Mouse (Mus musculus) lung, embryonic 14.5 days (tissue): ENCODE measurements around the gene Olfm2. TPM values are rescaled to one million over a fixed set of nuclear protein-coding genes. Genes with fewer than 3 reads are reported as not detected.

Experiments used
- ATAC-seq: fragments of 200-750 bp; cut with Nextera tagmentation; 2 replicates; pipeline ENCODE4 v1.8.0; 2017; ENCODE audit warnings: mild to moderate bottlenecking, moderate TSS enrichment, moderate library complexity; ENCODE audit not compliant: insufficient read depth
- DNase-seq: peaks from one replicate; pipeline ENCODE4 v3.0.0-alpha.2; 2015
- H3K27ac ChIP-seq: fragments of 300-500 bp; sonication (generic); 2 replicates; pipeline ENCODE4 v1.5.1; 2014; ENCODE audit warnings: low read depth, mild to moderate bottlenecking, moderate library complexity
- H3K27me3 ChIP-seq: fragments of 300-500 bp; sonication (generic); 2 replicates; pipeline ENCODE4 v1.6.1; 2014; ENCODE audit warnings: low read length, control low read depth; ENCODE audit not compliant: insufficient read depth
- H3K36me3 ChIP-seq: fragments of 300-500 bp; sonication (generic); 2 replicates; pipeline ENCODE4 v1.6.1; 2014; ENCODE audit warnings: control low read depth; ENCODE audit not compliant: insufficient read depth
- H3K4me1 ChIP-seq: fragments of 300-500 bp; sonication (generic); 2 replicates; pipeline ENCODE4 v1.6.1; 2014; ENCODE audit warnings: antibody characterized with exemption, control low read depth; ENCODE audit not compliant: insufficient read depth
- H3K4me2 ChIP-seq: fragments of 300-500 bp; sonication (generic); 2 replicates; pipeline ENCODE4 v1.6.1; 2014; ENCODE audit warnings: mild to moderate bottlenecking
- H3K4me3 ChIP-seq: fragments of 300-500 bp; sonication (generic); 2 replicates; pipeline ENCODE4 v1.5.1; 2014; ENCODE audit warnings: low read depth, low read length
- H3K9ac ChIP-seq: fragments of 300-500 bp; sonication (generic); 2 replicates; pipeline ENCODE4 v1.6.1; 2014
- H3K9me3 ChIP-seq: fragments of 300-500 bp; sonication (generic); 2 replicates; pipeline ENCODE4 v1.6.1; 2016; ENCODE audit warnings: low read depth, low read length, control low read depth
- CTCF ChIP-seq: IDR thresholded peaks from 2 replicates; pipeline ENCODE4 v1.5.1; 2016; ENCODE audit warnings: antibody characterized with exemption, low read depth
- WGBS: fragments of 180-500 bp; shearing (Covaris S2); extraction: QIAGEN DNeasy Blood & Tissue Kit; methylation state at CpG from one replicate; pipeline ENCODE4 v1.1.7; 2014; 5-methylcytosine and 5-hydroxymethylcytosine counted together
- polyA plus RNA-seq: library from polyadenylated mRNA; unstranded; fragments of >200 nt; fragmentation: Nextera tagmentation; extraction: Ambion mirVana; gene quantifications from 2 replicates; pipeline ENCODE4 v1.2.1, GENCODE M21; 2014

Gene Olfm2
- polyA plus RNA-seq, 1 experiment from 2014 or later: 1.7 TPM

- Histone ChIP-seq H3K27ac (no peak overlapping the region), H3K9ac (no peak overlapping the region), H3K4me2 (no peak overlapping the region), H3K4me3 (no peak overlapping the region), H3K4me1 (no peaks in the 10 kb centered on the region), H3K9me3 (no peaks in the 10 kb centered on the region), H3K36me3 (no peaks in the 10 kb centered on the region), H3K27me3 (no peaks in the 10 kb centered on the region)
- 64% methylated on average over 2 of the region's 2 CpGs for WGBS
- no peak for TF ChIP-seq CTCF
- DNase-seq (no peak), ATAC-seq (no peak)
Measured at GRCm38 (mm10) chr9:20682389-20682722, 63.8 kb downstream of the Olfm2 start.

- WGBS: 46% methylated on average over 6 of the region's 7 CpGs
- Histone ChIP-seq H3K4me3 (no peak overlapping the region), H3K4me1 (no peaks in the 10 kb centered on the region), H3K27me3 (no peaks in the 10 kb centered on the region), H3K27ac (no peak overlapping the region), H3K36me3 (no peaks in the 10 kb centered on the region), H3K9ac (no peak overlapping the region), H3K9me3 (no peaks in the 10 kb centered on the region), H3K4me2 (no peak overlapping the region)
- no peak for TF ChIP-seq CTCF
- DNase-seq: no peak
- no peak for ATAC-seq
Measured at GRCm38 (mm10) chr9:20681546-20682388, 64.4 kb downstream of the Olfm2 start.

- no peak overlapping the region for H3K4me2 ChIP-seq
- no peaks in the 10 kb centered on the region for H3K9me3 ChIP-seq
- ATAC-seq: no peak
- H3K27ac ChIP-seq: no peak overlapping the region
- no peak for DNase-seq
- H3K4me1 ChIP-seq: no peaks in the 10 kb centered on the region
- H3K9ac ChIP-seq: no peak overlapping the region
- no peak for TF ChIP-seq CTCF
- WGBS: 76% methylated on average over 9 of the region's 9 CpGs
- H3K36me3 ChIP-seq: no peaks in the 10 kb centered on the region
- no peaks in the 10 kb centered on the region for H3K27me3 ChIP-seq
- no peak overlapping the region for H3K4me3 ChIP-seq
Measured at GRCm38 (mm10) chr9:20680378-20680958, 65.7 kb downstream of the Olfm2 start.

- H3K27me3 ChIP-seq: no peaks in the 10 kb centered on the region
- H3K27ac ChIP-seq: no peak overlapping the region
- no peak for DNase-seq
- no peak for TF ChIP-seq CTCF
- no peak overlapping the region for H3K4me2 ChIP-seq
- no peak overlapping the region for H3K9ac ChIP-seq
- H3K4me3 ChIP-seq: no peak overlapping the region
- no peaks in the 10 kb centered on the region for H3K36me3 ChIP-seq
- 83% methylated on average over 12 of the region's 12 CpGs for WGBS
- no peaks in the 10 kb centered on the region for H3K4me1 ChIP-seq
- H3K9me3 ChIP-seq: no peaks in the 10 kb centered on the region
- no peak for ATAC-seq
Measured at GRCm38 (mm10) chr9:20677892-20678291, 68.3 kb downstream of the Olfm2 start.

GRCm38 (mm10) chr9:20672047-20672446 is 74.1 kb downstream of the Olfm2 start:
- H3K4me3 ChIP-seq: no peak overlapping the region
- no peak for ATAC-seq
- no peaks in the 10 kb centered on the region for H3K9me3 ChIP-seq
- no peaks in the 10 kb centered on the region for H3K36me3 ChIP-seq
- H3K27ac ChIP-seq: no peak overlapping the region
- no peak for DNase-seq
- no peak overlapping the region for H3K4me2 ChIP-seq
- 73% methylated on average over 16 of the region's 16 CpGs for WGBS
- no peak overlapping the region for H3K9ac ChIP-seq
- TF ChIP-seq CTCF: no peak
- no peaks in the 10 kb centered on the region for H3K4me1 ChIP-seq
- H3K27me3 ChIP-seq: no peaks in the 10 kb centered on the region

- peaks cover 20% of the 10 kb centered on the region for H3K36me3 ChIP-seq
- 89% methylated on average over 22 of the region's 22 CpGs for WGBS
- no peak overlapping the region for H3K4me3 ChIP-seq
- DNase-seq: no peak
- no peak overlapping the region for H3K27ac ChIP-seq
- H3K4me2 ChIP-seq: no peak overlapping the region
- no peaks in the 10 kb centered on the region for H3K4me1 ChIP-seq
- H3K9me3 ChIP-seq: no peaks in the 10 kb centered on the region
- TF ChIP-seq CTCF: no peak
- no peaks in the 10 kb centered on the region for H3K27me3 ChIP-seq
- H3K9ac ChIP-seq: no peak overlapping the region
- ATAC-seq: no peak
Measured at GRCm38 (mm10) chr9:20668065-20668464, 78.1 kb downstream of the Olfm2 start.

GRCm38 (mm10) chr9:20666510-20667034 is 79.6 kb downstream of the Olfm2 start:
- H3K27me3 ChIP-seq: no peaks in the 10 kb centered on the region
- DNase-seq (no peak), ATAC-seq (no peak)
- 12% methylated on average over 7 of the region's 7 CpGs for WGBS
- no peak overlapping the region for H3K4me3 ChIP-seq
- peaks cover 35% of the 10 kb centered on the region for H3K36me3 ChIP-seq
- H3K4me2 ChIP-seq: no peak overlapping the region
- H3K9ac ChIP-seq: no peak overlapping the region
- H3K27ac ChIP-seq: no peak overlapping the region
- TF ChIP-seq CTCF: no peak
- no peaks in the 10 kb centered on the region for H3K4me1 ChIP-seq
- no peaks in the 10 kb centered on the region for H3K9me3 ChIP-seq
